Mouse (Mus musculus) v-Abl transformed pro-B cells (cell line): Measurements from ENCODE around the gene Zc3h15.

Source experiments
- in situ Hi-C, 2 experiments: fragments of 400-800 bp; cut with MboI; formaldehyde crosslinking; loops; one replicate each; pipeline ENCODE4 v1.15.1; 2025; ENCODE audit not compliant: unreplicated experiment in 2 of 2

Zc3h15 gene

GRCm38 (mm10) chr2:83671843-83672242, 27.6 kb downstream of the Zc3h15 start:
- in situ Hi-C loops: no loop called here

GRCm38 (mm10) chr2:83673067-83673466, 28.8 kb downstream of the Zc3h15 start:
- in situ Hi-C loops: no loop called here

GRCm38 (mm10) chr2:83673843-83674242, 29.6 kb downstream of the Zc3h15 start:
- in situ Hi-C loops: no loop called here

GRCm38 (mm10) chr2:83674421-83674820, 30.2 kb downstream of the Zc3h15 start:
- in situ Hi-C loops: no loop called here

- in situ Hi-C loops: no loop called here
Measured at GRCm38 (mm10) chr2:83674896-83675295, 30.7 kb downstream of the Zc3h15 start.

GRCm38 (mm10) chr2:83675681-83676080, 31.4 kb downstream of the Zc3h15 start:
- in situ Hi-C loops: no loop called here

- in situ Hi-C loops: no loop called here
Measured at GRCm38 (mm10) chr2:83676226-83676870, 32.1 kb downstream of the Zc3h15 start.

GRCm38 (mm10) chr2:83681332-83681731, 37.1 kb downstream of the Zc3h15 start:
- in situ Hi-C loops: no loop called here

GRCm38 (mm10) chr2:83681785-83682184, 37.5 kb downstream of the Zc3h15 start:
- in situ Hi-C loops: no loop called here

GRCm38 (mm10) chr2:83682282-83682681, 38.0 kb downstream of the Zc3h15 start:
- in situ Hi-C loops: no loop called here

- in situ Hi-C loops: no loop called here
Measured at GRCm38 (mm10) chr2:83683731-83684519, 39.7 kb downstream of the Zc3h15 start.

GRCm38 (mm10) chr2:83684691-83685090, 40.5 kb downstream of the Zc3h15 start:
- in situ Hi-C loops: no loop called here

- in situ Hi-C loops: loop anchor here in 1 of 2 experiments (10.0 kb wide), 1 partner anchor 84 kb away; no protein-coding TSS in a partner anchor
Measured at GRCm38 (mm10) chr2:83690372-83690771, 46.1 kb downstream of the Zc3h15 start.

- in situ Hi-C loops: loop anchor here in 1 of 2 experiments (10.0 kb wide), 1 partner anchor 82 kb away; no protein-coding TSS in a partner anchor
Measured at GRCm38 (mm10) chr2:83692651-83693545, 48.7 kb downstream of the Zc3h15 start.

GRCm38 (mm10) chr2:83694061-83694460, 49.8 kb downstream of the Zc3h15 start:
- in situ Hi-C loops: loop anchor here in 1 of 2 experiments (10.0 kb wide), 1 partner anchor 81 kb away; no protein-coding TSS in a partner anchor

- in situ Hi-C loops: loop anchor here (5.0 to 10.0 kb wide), 2 partner anchors 77 to 79 kb away; no protein-coding TSS in a partner anchor
Measured at GRCm38 (mm10) chr2:83695345-83696247, 51.4 kb downstream of the Zc3h15 start.

GRCm38 (mm10) chr2:83698484-83698883, 54.2 kb downstream of the Zc3h15 start:
- in situ Hi-C loops: loop anchor here (5.0 to 10.0 kb wide), 2 partner anchors 74 to 76 kb away; no protein-coding TSS in a partner anchor

- in situ Hi-C loops: loop anchor here (5.0 to 10.0 kb wide), 2 partner anchors 73 to 75 kb away; no protein-coding TSS in a partner anchor
Measured at GRCm38 (mm10) chr2:83699324-83699723, 55.1 kb downstream of the Zc3h15 start.

- in situ Hi-C loops: no loop called here
Measured at GRCm38 (mm10) chr2:83700667-83701066, 56.4 kb downstream of the Zc3h15 start.
